Comparison of ENCODE assay signal across 23 mouse cellular contexts in the genomic region with DNA sequence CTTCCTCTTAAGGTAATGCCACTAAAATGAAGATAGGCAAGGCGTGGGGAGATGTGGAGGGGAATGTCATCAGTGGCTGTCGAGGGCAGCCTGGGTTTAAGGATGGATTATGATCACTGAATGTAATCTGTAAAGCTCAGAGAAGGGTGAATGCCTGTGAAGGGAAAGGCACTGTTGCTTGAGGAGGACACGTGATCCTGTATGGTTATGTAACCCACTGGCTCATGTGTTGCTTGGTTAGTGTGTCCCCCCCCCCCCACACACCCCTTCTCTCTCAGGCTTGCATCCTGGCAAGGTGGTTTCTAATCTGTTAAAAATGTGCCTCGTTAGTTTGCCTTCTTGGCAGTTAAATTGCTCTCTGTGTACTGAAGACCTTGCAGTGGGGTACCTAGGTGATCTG.
A peak's percentile ranks its signal among the peaks of the same experiment; 100 is the strongest.
DNase-seq lines count a peak whose midpoint lies in the region; TF ChIP-seq lines count a peak whose summit lies in the region.
"Had no signal": no experiment of that assay in that cellular context is flagged by ENCODE, and none has a peak within 500 bp of the region (broad histone marks: within the 10 kb centered on the region; RNA-seq: fewer than 3 reads in every experiment).

No protein-coding gene starts in this region.

- no peak overlapping the region for H3K4me3 ChIP-seq in cerebellum, adult 2 months (replicated peaks; ENCODE audit: insufficient read depth, low read depth, low read length)
- no peak overlapping the region for H3K4me3 ChIP-seq in kidney, adult 2 months (ENCODE audit: insufficient read depth, low read depth, low read length)
- H3K4me3 ChIP-seq in lung, adult 2 months (replicated peaks; ENCODE audit: extremely low read depth, low read depth, low read length), result no peak overlapping the region
- H3K4me3 ChIP-seq: forebrain, embryonic 10.5 days; forebrain, embryonic 13.5 days; heart, embryonic 12.5 days; heart, embryonic 15.5 days; hindbrain, embryonic 10.5 days; hindbrain, embryonic 13.5 days had no signal

- peaks cover 24% of the 10 kb centered on the region for H3K4me1 ChIP-seq in cerebellum, adult 2 months (ENCODE audit: control insufficient read depth, insufficient read depth, low read length)
- no peaks in the 10 kb centered on the region for H3K4me1 ChIP-seq in kidney, adult 2 months (ENCODE audit: control insufficient read depth, insufficient read depth, low read length)
- H3K4me1 ChIP-seq in lung, adult 2 months (ENCODE audit: control insufficient read depth, insufficient read depth, low read length), result no peaks in the 10 kb centered on the region
- H3K4me1 ChIP-seq: forebrain, embryonic 10.5 days; forebrain, embryonic 13.5 days; heart, embryonic 12.5 days; heart, embryonic 15.5 days; hindbrain, embryonic 10.5 days had no signal

- 54% methylated on average over 4 of the region's 4 CpGs for WGBS in cerebellum, adult 2 months
- WGBS in kidney, adult 2 months, result 59% methylated on average over 4 of the region's 4 CpGs
- 45% methylated on average over 4 of the region's 4 CpGs for WGBS in lung, adult 2 months

- TF ChIP-seq POLR2A in cerebellum, adult 2 months (IDR thresholded peaks at IDR 0.05; ENCODE audit: borderline replicate concordance, insufficient read depth, low read length), result no peak
- no peak for TF ChIP-seq POLR2A in kidney, adult 2 months (IDR thresholded peaks at IDR 0.05; ENCODE audit: low read depth, low read length)
- TF ChIP-seq POLR2A in lung, adult 2 months (IDR thresholded peaks at IDR 0.05; ENCODE audit: borderline replicate concordance, extremely low read depth, low read depth, low read length), result no peak

- DNase-seq in cerebellum, adult 2 months, result no peak
- no peak for DNase-seq in cerebellum, postnatal 14 days
- DNase-seq in kidney, adult 9 months, result peak; percentile 2
- no peak for DNase-seq in kidney, adult 2 months
- DNase-seq in lung, postnatal 36 days, result peak; percentile 13
- no peak for DNase-seq in lung, adult 2 months
- peak; percentile 51 for DNase-seq in skeletal muscle tissue, adult 2 months (ENCODE audit: low read depth, low spot score)
- no peak for DNase-seq in kidney, postnatal 14 days
- DNase-seq: adrenal gland, adult 8-10 months; adrenal gland, postnatal 25 days; cerebellum, adult 18-20 months; cerebellum, adult 9-11 months; cerebellum, postnatal 36 days; gastrocnemius, postnatal 14 days; heart, adult 18-20 months; heart, postnatal 10 days; heart, postnatal 36 days had no signal

- H3K27ac ChIP-seq in cerebellum, adult 2 months (ENCODE audit: insufficient read depth, low read length), result peak overlapping the region; percentile 53
- H3K27ac ChIP-seq in kidney, adult 2 months (ENCODE audit: insufficient read depth, low read depth, low read length), result no peak overlapping the region
- H3K27ac ChIP-seq: forebrain, embryonic 10.5 days; forebrain, embryonic 13.5 days; heart, embryonic 15.5 days; hindbrain, embryonic 10.5 days; hindbrain, embryonic 13.5 days had no signal

- H3K27me3 ChIP-seq in cerebellum, adult 2 months (ENCODE audit: control insufficient read depth, insufficient read depth, low read length), result no peaks in the 10 kb centered on the region
- no peaks in the 10 kb centered on the region for H3K27me3 ChIP-seq in kidney, adult 2 months (replicated peaks; ENCODE audit: control insufficient read depth, insufficient read depth, low read length)
- H3K27me3 ChIP-seq: forebrain, embryonic 13.5 days; heart, embryonic 12.5 days; heart, embryonic 15.5 days; hindbrain, embryonic 13.5 days had no signal

- H3K36me3 ChIP-seq in kidney, adult 2 months (ENCODE audit: control insufficient read depth, insufficient read depth, low read length), result no peaks in the 10 kb centered on the region
- H3K36me3 ChIP-seq: forebrain, embryonic 10.5 days; heart, embryonic 12.5 days; heart, embryonic 15.5 days; hindbrain, embryonic 10.5 days had no signal

- TF ChIP-seq CTCF in cerebellum, adult 2 months (IDR thresholded peaks at IDR 0.05; ENCODE audit: borderline replicate concordance, insufficient read depth, low read depth, low read length), result no peak
- no peak for TF ChIP-seq CTCF in kidney, adult 2 months (conservative IDR thresholded peaks at IDR 0.05; ENCODE audit: insufficient read depth, insufficient read length, low read depth, low read length)
- TF ChIP-seq CTCF in lung, adult 2 months (IDR thresholded peaks at IDR 0.05; ENCODE audit: insufficient read depth, low read length), result no peak

Comparison
In these comparisons a context has a peak if more than half of its experiments do, and no peak if none do; other contexts are left out.
1. DNase-seq: peak in kidney, adult 9 months (single experiment), lung, postnatal 36 days (single experiment) and skeletal muscle tissue, adult 2 months (single experiment); none in cerebellum, adult 2 months (0 of 2), cerebellum, postnatal 14 days (0 of 2), kidney, adult 2 months (single experiment), lung, adult 2 months (single experiment) and kidney, postnatal 14 days (single experiment).